Mouse (Mus musculus) liver, adult 2 months (tissue): ENCODE data around the gene Grtp1.

Experiments
- CTCF ChIP-seq: fragments of 200-500 bp; IDR thresholded peaks from 2 replicates; pipeline ENCODE4 v1.5.1; 2011; ENCODE audit warnings: low read depth, low read length, control low read depth
- POLR2A ChIP-seq: fragments of 200-500 bp; IDR thresholded peaks from 2 replicates; pipeline ENCODE4 v1.6.1; 2011; ENCODE audit warnings: low read length, control low read depth; ENCODE audit not compliant: insufficient read depth; ENCODE audit errors: extremely low read depth

- TF ChIP-seq CTCF: no peak
- no peak for TF ChIP-seq POLR2A
Observed at GRCm38 (mm10) chr8:13188857-13189256, 11.6 kb downstream of the Grtp1 start.
